Mouse (Mus musculus) myocyte (in vitro differentiated cells): ENCODE measurements around the gene Mrpl40. TPM values are rescaled to one million over a fixed set of nuclear protein-coding genes. Genes with fewer than 3 reads are reported as not detected.

Experiments used
- H3K27me3 ChIP-seq: one replicate; pipeline ENCODE4 v1.6.1; 2011; ENCODE audit not compliant: control insufficient read depth, insufficient read depth, insufficient read length
- H3K36me3 ChIP-seq: one replicate; pipeline ENCODE4 v1.6.1; 2011; ENCODE audit not compliant: control insufficient read depth, insufficient read depth
- H3K4me2 ChIP-seq: one replicate; pipeline ENCODE4 v1.6.1; 2011; ENCODE audit warnings: low read depth, control low read depth
- H3K4me3 ChIP-seq: one replicate; pipeline ENCODE4 v1.5.1; 2011; ENCODE audit warnings: mild to moderate bottlenecking, control low read depth, moderate library complexity
- H3K79me2 ChIP-seq: one replicate; pipeline ENCODE4 v1.6.1; 2011; ENCODE audit not compliant: control insufficient read depth, insufficient read depth
- H3ac ChIP-seq: one replicate; pipeline ENCODE4 v1.6.1; 2011; ENCODE audit not compliant: control insufficient read depth, insufficient read length
- CEBPB ChIP-seq: IDR thresholded peaks from 2 replicates; pipeline ENCODE4 v1.6.1; 2011; ENCODE audit warnings: mild to moderate bottlenecking, moderate library complexity; ENCODE audit not compliant: poor library complexity, insufficient read depth, severe bottlenecking
- E2F4 ChIP-seq: IDR thresholded peaks from one replicate; pipeline ENCODE4 v1.6.1; 2011; ENCODE audit warnings: mild to moderate bottlenecking, control low read depth, moderate library complexity; ENCODE audit not compliant: insufficient read depth
- MAX ChIP-seq: IDR thresholded peaks from one replicate; pipeline ENCODE4 v1.6.1; 2011; ENCODE audit warnings: low read depth, mild to moderate bottlenecking, control low read depth
- MYOD1 ChIP-seq, 3 experiments: IDR thresholded peaks; one replicate each; pipeline ENCODE4 v1.6.1; 2011; ENCODE audit warnings: control low read depth in 2 of 3, low read depth in 2 of 3, mild to moderate bottlenecking in 2 of 3, moderate library complexity in 1 of 3; ENCODE audit not compliant: insufficient read length in 2 of 3, control insufficient read depth in 1 of 3
- MYOG ChIP-seq, 3 experiments: IDR thresholded peaks; one replicate each; pipeline ENCODE4 v1.6.1; 2011; ENCODE audit warnings: control low read depth in 2 of 3, low read depth in 2 of 3, mild to moderate bottlenecking in 2 of 3; ENCODE audit not compliant: insufficient read length in 2 of 3, control insufficient read depth in 1 of 3, insufficient read depth in 1 of 3
- POLR2A ChIP-seq: IDR thresholded peaks from one replicate; pipeline ENCODE4 v1.6.1; 2011; ENCODE audit warnings: low read depth, mild to moderate bottlenecking, control low read depth, moderate library complexity; ENCODE audit not compliant: insufficient read length
- POLR2AphosphoS2 ChIP-seq: IDR thresholded peaks from one replicate; pipeline ENCODE4 v1.6.1; 2011; ENCODE audit warnings: low read depth, control low read depth; ENCODE audit not compliant: insufficient read length
- REST ChIP-seq: IDR thresholded peaks from one replicate; pipeline ENCODE4 v1.6.1; 2011; ENCODE audit warnings: mild to moderate bottlenecking, control low read depth, moderate library complexity; ENCODE audit not compliant: insufficient read depth, insufficient read length
- SRF ChIP-seq: IDR thresholded peaks from one replicate; pipeline ENCODE4 v1.6.1; 2011; ENCODE audit warnings: low read depth; ENCODE audit not compliant: control insufficient read depth, insufficient read length
- TCF12 ChIP-seq: IDR thresholded peaks from one replicate; pipeline ENCODE4 v1.6.1; 2011; ENCODE audit warnings: mild to moderate bottlenecking, control low read depth; ENCODE audit not compliant: poor library complexity, insufficient read depth, severe bottlenecking
- TCF3 ChIP-seq: IDR thresholded peaks from one replicate; pipeline ENCODE4 v1.6.1; 2011; ENCODE audit warnings: low read depth, control low read depth; ENCODE audit not compliant: insufficient read length
- USF1 ChIP-seq: IDR thresholded peaks from one replicate; pipeline ENCODE4 v1.6.1; 2011; ENCODE audit warnings: low read depth, mild to moderate bottlenecking, control low read depth, moderate library complexity
- polyA plus RNA-seq: library from polyadenylated mRNA; unstranded; fragments of >200 nt; fragmentation: generic; extraction: Trizol; gene quantifications from one replicate; pipeline ENCODE4 v1.2.1, GENCODE M21; 2012; ENCODE audit warnings: missing spikeins

The Mrpl40 gene
- polyA plus RNA-seq, result 42.8 TPM

DNA sequence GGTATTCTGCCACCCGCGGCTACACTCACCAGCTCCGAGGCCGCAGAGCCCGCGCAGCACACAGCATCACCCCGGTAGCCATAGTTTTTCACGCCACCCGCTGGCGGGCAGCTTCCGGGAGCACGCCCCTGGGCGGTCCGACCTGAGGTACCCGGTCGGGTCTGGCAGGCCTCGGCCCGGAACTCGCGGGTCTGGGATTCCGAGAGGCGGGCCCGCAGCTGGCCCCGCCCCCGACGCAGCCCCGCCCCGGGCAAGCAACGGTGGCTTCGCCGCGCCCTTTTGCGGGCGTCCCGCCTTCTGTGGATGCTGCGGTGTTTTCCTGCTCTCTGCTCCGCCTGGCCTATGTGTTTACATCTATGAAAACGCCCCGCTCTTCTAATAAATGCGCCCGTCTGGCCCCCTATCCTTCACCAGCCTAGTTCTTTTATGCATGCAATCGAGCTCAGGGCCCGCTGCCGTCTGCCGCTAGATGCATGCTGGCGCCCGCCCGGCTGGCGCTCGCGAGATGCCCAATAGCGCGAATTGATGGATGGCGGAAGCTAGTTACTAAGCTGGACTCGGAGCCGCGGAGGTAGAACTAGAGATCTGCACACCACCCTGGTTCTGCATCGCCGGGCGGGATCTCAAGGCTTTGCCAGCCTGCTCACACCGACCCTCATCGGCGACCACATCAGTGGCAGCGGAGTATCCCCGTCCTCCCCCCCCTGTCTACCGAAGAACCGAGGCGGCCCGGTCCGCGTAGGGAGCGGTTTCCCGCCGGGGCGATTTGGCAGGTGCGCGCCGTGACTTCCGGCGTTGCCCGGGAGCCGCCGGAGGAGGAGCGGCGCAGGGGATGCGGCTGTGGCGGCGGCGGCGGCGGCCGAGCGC lies at the start of gene Mrpl40, which contains the start of gene Hira:
Gene Mrpl40, minus strand, starts transcription at position 421 of the 867 bp plus-strand sequence.
Gene Hira, plus strand, starts transcription at position 596 of the 867 bp plus-strand sequence.
- Histone ChIP-seq H3K27me3 (no peaks in the 10 kb centered on the region), H3K79me2 (peaks cover 41% of the 10 kb centered on the region), H3K36me3 (peaks cover 9% of the 10 kb centered on the region), H3ac (peak within 1 kb of the TSS; percentile 59), H3K4me3 (peak within 1 kb of the TSS; percentile 88), H3K4me2 (peak within 1 kb of the TSS; percentile 92)
- peak; percentile 88 for TF ChIP-seq POLR2A
- TF ChIP-seq TCF12, result no peak
- TF ChIP-seq MYOD1 (IDR thresholded peaks at IDR 0.05; ENCODE audit: control insufficient read depth in 1 of 3, insufficient read length in 2 of 3, low read depth in 2 of 3), result peak in 1 of 3 experiments; percentile 41
- peak in 2 of 3 experiments; percentile 19 to 37 for TF ChIP-seq MYOG (IDR thresholded peaks at IDR 0.05; ENCODE audit: control insufficient read depth in 1 of 3, insufficient read depth in 1 of 3, insufficient read length in 2 of 3, low read depth in 2 of 3)
- TF ChIP-seq E2F4, result no peak
- TF ChIP-seq CEBPB, result no peak
- peak; percentile 85 for TF ChIP-seq POLR2AphosphoS2

DNA sequence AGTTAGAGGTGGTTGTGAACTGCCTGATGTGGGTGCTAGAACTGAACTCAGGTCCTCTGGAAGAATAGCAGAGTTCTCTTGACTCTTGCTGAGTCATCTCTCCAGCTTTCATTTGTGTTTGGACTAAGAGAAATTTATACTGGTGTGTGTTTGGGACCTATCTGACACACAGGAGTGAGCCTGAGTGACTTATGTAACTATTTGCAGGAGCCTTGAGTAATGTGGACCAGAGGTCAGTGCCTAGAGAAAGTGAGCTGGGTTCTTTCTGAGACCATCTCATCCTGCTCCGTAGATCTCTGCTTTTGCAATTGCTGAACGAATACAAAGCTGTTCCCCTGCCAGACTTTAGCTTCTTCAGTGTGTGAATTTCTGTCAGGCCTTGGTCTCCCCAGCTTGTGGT lies 45.1 kb upstream of the Mrpl40 start:
- H3K36me3 ChIP-seq, result peaks cover 58% of the 10 kb centered on the region
- H3K27me3 ChIP-seq, result no peaks in the 10 kb centered on the region
- TF ChIP-seq SRF (no peak), CEBPB (no peak)

DNA sequence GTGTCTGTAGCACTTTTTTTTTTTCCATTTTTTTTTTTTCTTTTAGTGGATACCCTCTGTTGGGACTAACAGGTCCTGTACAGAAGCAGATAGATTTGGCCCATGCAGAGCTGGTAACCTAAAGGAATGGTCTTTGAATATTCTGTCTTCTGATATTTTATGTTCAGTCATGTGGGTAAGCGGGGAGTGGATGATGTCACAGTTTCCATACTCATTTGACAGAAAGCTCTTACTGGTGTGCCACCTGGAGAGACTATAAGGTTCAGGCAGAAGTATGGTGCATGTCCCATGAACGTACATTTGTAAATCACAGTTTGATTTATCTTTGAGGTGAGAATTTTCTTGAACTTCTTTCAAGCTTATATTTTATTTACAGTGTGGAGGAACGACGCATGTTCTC lies 39.4 kb upstream of the Mrpl40 start:
- Histone ChIP-seq H3K27me3 (no peaks in the 10 kb centered on the region), H3K4me3 (no peak overlapping the region), H3K36me3 (peaks cover 53% of the 10 kb centered on the region), H3K4me2 (no peak overlapping the region), H3ac (no peak overlapping the region), H3K79me2 (no peaks in the 10 kb centered on the region)
- no peak for TF ChIP-seq MYOD1 (IDR thresholded peaks at IDR 0.05; ENCODE audit: control insufficient read depth in 1 of 3, insufficient read length in 2 of 3, low read depth in 2 of 3)
- no peak for TF ChIP-seq MAX
- no peak for TF ChIP-seq MYOG (IDR thresholded peaks at IDR 0.05; ENCODE audit: control insufficient read depth in 1 of 3, insufficient read depth in 1 of 3, insufficient read length in 2 of 3, low read depth in 2 of 3)
- no peak for TF ChIP-seq E2F4
- TF ChIP-seq TCF12, result no peak
- TF ChIP-seq SRF, result no peak
- no peak for TF ChIP-seq POLR2A
- TF ChIP-seq USF1, result no peak
- TF ChIP-seq REST, result no peak
- TF ChIP-seq POLR2AphosphoS2, result no peak
- no peak for TF ChIP-seq CEBPB
- no peak for TF ChIP-seq TCF3

More for the DNA sequence above, 45.1 kb upstream of the Mrpl40 start:
- Histone ChIP-seq H3K79me2 (no peaks in the 10 kb centered on the region), H3K4me3 (no peak overlapping the region), H3ac (no peak overlapping the region), H3K4me2 (no peak overlapping the region)

DNA sequence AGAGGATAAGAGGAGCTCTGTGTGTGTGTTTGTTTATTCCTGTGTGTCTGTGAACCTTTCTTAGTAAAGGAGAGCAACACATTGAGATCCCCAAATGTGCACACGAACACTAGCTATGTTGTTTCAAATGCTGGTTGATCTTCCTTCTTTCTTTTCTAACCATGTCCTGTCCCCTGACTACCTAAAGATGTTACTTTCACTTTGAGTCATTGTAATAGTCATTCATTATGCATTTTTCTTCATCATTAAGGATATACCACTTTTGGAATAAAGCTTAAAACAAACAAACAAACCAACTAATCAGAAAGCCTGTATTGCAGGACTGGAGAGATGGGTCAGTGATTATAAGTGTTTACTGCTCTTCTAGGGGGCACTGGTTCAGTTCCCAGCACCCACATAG lies 29.0 kb upstream of the Mrpl40 start:
- no peaks in the 10 kb centered on the region for H3K79me2 ChIP-seq
- no peak overlapping the region for H3K4me2 ChIP-seq
- H3K4me3 ChIP-seq, result no peak overlapping the region
- no peak overlapping the region for H3ac ChIP-seq
- TF ChIP-seq TCF3, result no peak
- TF ChIP-seq USF1, result no peak
- TF ChIP-seq POLR2AphosphoS2, result no peak
- TF ChIP-seq POLR2A, result no peak
- TF ChIP-seq E2F4, result no peak
- TF ChIP-seq MYOD1 (IDR thresholded peaks at IDR 0.05; ENCODE audit: control insufficient read depth in 1 of 3, insufficient read length in 2 of 3, low read depth in 2 of 3), result no peak
- TF ChIP-seq TCF12, result no peak
- TF ChIP-seq CEBPB, result no peak
- TF ChIP-seq REST, result no peak
- TF ChIP-seq MAX, result no peak
- TF ChIP-seq SRF, result no peak
- no peak for TF ChIP-seq MYOG (IDR thresholded peaks at IDR 0.05; ENCODE audit: control insufficient read depth in 1 of 3, insufficient read depth in 1 of 3, insufficient read length in 2 of 3, low read depth in 2 of 3)
- peaks cover 49% of the 10 kb centered on the region for H3K36me3 ChIP-seq
- H3K27me3 ChIP-seq, result no peaks in the 10 kb centered on the region

DNA sequence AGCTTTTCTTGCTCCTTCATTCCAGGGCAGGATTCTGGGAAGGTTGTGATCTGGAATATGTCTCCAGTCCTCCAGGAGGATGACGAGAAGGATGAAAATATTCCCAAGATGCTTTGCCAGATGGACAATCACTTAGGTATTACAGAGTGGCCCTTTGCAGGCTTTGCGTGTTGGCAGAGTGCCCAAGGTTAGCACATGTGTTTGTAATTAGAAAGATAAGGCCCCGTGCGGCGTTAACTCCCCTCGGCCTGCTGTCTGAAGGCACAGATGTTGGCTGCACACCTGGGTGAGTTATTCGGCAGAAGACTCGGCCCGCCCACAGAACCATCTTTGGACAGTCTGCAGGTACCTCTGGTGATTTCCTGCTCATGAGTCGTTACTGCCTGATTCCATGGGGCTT lies 19.8 kb upstream of the Mrpl40 start:
- H3K36me3 ChIP-seq, result peaks cover 41% of the 10 kb centered on the region
- H3K79me2 ChIP-seq, result peaks cover 24% of the 10 kb centered on the region

More for the DNA sequence above, 19.8 kb upstream of the Mrpl40 start:
- Histone ChIP-seq H3ac (no peak overlapping the region), H3K27me3 (no peaks in the 10 kb centered on the region), H3K4me2 (no peak overlapping the region), H3K4me3 (no peak overlapping the region)
- TF ChIP-seq CEBPB, result no peak
